Mouse (Mus musculus) CH12.LX (cell line): ENCODE data around the gene Hspb11.

ENCODE experiments used
- CTCF ChIP-seq, 2 experiments: IDR thresholded peaks in 1 of 2; conservative IDR thresholded peaks in 1 of 2; 2 replicates each; pipeline ENCODE4 v1.5.1; 2011 to 2012; ENCODE audit warnings: low read depth in 2 of 2, low read length in 2 of 2, improper control_type of control experiment in 1 of 2, inconsistent platforms in 1 of 2, mild to moderate bottlenecking in 1 of 2, moderate library complexity in 1 of 2
- ELF1 ChIP-seq: IDR thresholded peaks from 2 replicates; pipeline ENCODE4 v1.6.1; 2014; ENCODE audit warnings: low read depth, mild to moderate bottlenecking, inconsistent platforms, low read length, improper control_type of control experiment
- EP300 ChIP-seq: IDR thresholded peaks from 2 replicates; pipeline ENCODE4 v1.6.1; 2011; ENCODE audit warnings: low read length, improper control_type of control experiment
- HCFC1 ChIP-seq: IDR thresholded peaks from 2 replicates; pipeline ENCODE4 v1.6.1; 2012; ENCODE audit warnings: low read depth, mild to moderate bottlenecking, inconsistent platforms, low read length, improper control_type of control experiment
- IRF4 ChIP-seq: IDR thresholded peaks from 2 replicates; pipeline ENCODE4 v1.6.1; 2014; ENCODE audit warnings: low read depth, mild to moderate bottlenecking, inconsistent platforms, low read length, improper control_type of control experiment
- MAZ ChIP-seq: IDR thresholded peaks from 2 replicates; pipeline ENCODE4 v1.6.1; 2012; ENCODE audit warnings: low read depth, mild to moderate bottlenecking, inconsistent platforms, low read length, improper control_type of control experiment, moderate library complexity
- NRF1 ChIP-seq: IDR thresholded peaks from 2 replicates; pipeline ENCODE4 v1.6.1; 2014; ENCODE audit warnings: low read depth, mild to moderate bottlenecking, inconsistent platforms, low read length, improper control_type of control experiment, moderate library complexity
- POLR2A ChIP-seq: IDR thresholded peaks from 2 replicates; pipeline ENCODE4 v1.6.1; 2011; ENCODE audit warnings: low read depth, mild to moderate bottlenecking, improper control_type of control experiment, low read length
- POLR2AphosphoS2 ChIP-seq: IDR thresholded peaks from 2 replicates; pipeline ENCODE4 v1.6.1; 2011; ENCODE audit warnings: low read depth, low read length, improper control_type of control experiment
- RCOR1 ChIP-seq: conservative IDR thresholded peaks from 2 replicates; pipeline ENCODE4 v1.6.1; 2012; ENCODE audit warnings: low read depth, mild to moderate bottlenecking, inconsistent platforms, low read length, improper control_type of control experiment
- TCF12 ChIP-seq: IDR thresholded peaks from 2 replicates; pipeline ENCODE4 v1.6.1; 2014; ENCODE audit warnings: low read depth, mild to moderate bottlenecking, inconsistent platforms, low read length, improper control_type of control experiment
- ZMIZ1 ChIP-seq: IDR thresholded peaks from 2 replicates; pipeline ENCODE4 v1.6.1; 2012; ENCODE audit warnings: low read depth, mild to moderate bottlenecking, inconsistent platforms, low read length, improper control_type of control experiment

GRCm38 (mm10) chr4:107210483-107211097 lies 42.8 kb upstream of the Hspb11 start:
- TF ChIP-seq POLR2AphosphoS2 = no peak
- no peak for TF ChIP-seq TCF12
- no peak for TF ChIP-seq CTCF (conservative IDR thresholded peaks at IDR 0.05 in 1 of 2, IDR thresholded peaks at IDR 0.05 in 1 of 2; ENCODE audit: low read depth in 2 of 2, low read length in 2 of 2)
- no peak for TF ChIP-seq IRF4
- no peak for TF ChIP-seq MAZ
- TF ChIP-seq NRF1 = no peak
- TF ChIP-seq ZMIZ1 = no peak
- TF ChIP-seq HCFC1 = no peak
- TF ChIP-seq POLR2A = no peak
- no peak for TF ChIP-seq RCOR1
- TF ChIP-seq ELF1 = no peak
- no peak for TF ChIP-seq EP300
